10 mouse cellular contexts compared by ENCODE assay signal in the genomic region with DNA sequence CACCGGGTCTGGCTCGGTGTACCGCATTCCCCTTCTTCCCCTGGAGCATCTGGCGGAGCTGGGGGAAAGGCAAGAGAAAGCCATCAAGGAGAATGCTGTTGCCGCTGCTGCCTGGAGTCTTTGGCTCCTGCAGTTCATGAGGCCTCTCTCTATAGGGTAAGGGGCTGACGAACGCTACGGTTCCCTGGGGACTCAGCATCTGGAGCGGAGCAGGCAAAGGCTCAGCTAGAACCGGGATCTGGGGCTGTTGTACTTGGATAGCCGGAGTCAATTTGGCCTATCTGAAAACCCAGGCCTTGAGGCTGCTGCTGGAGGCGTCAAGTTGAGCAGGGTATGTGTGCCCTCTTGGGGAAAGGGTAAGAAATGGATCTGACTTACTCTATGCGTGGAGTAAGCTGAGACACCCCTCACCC. TPM values are rescaled to one million over a fixed set of nuclear protein-coding genes. Genes with fewer than 3 reads are reported as not detected.
DNase-seq lines count a peak whose midpoint lies in the region; ATAC-seq and TF ChIP-seq lines count a peak whose summit lies in the region.
"Had no signal": no experiment of that assay in that cellular context is flagged by ENCODE, and none has a peak within 500 bp of the region (broad histone marks: within the 10 kb centered on the region; RNA-seq: fewer than 3 reads in every experiment).

No protein-coding gene starts in this region.

- DNase-seq in heart, embryonic 10.5 days (ENCODE audit: low spot score) = no peak
- no peak for DNase-seq in heart, adult 9 months (ENCODE audit: low spot score in 2 of 2)
- DNase-seq in heart, postnatal 4 days = peak; percentile 15
- DNase-seq in midbrain, embryonic 11.5 days (ENCODE audit: low spot score, missing footprints) = no peak
- DNase-seq in right cerebral cortex, postnatal 10 days (ENCODE audit: low spot score in 2 of 2) = no peak
- no peak for DNase-seq in spleen, postnatal 14 days (ENCODE audit: low spot score in 2 of 2)
- no peak for DNase-seq in frontal cortex, postnatal 14 days (ENCODE audit: low spot score in 2 of 2)
- DNase-seq: cerebellum, adult 18-20 months had no signal

- peak overlapping the region; percentile 71 for H3K4me3 ChIP-seq in heart, embryonic 10.5 days
- H3K4me3 ChIP-seq in E14TG2a.4 (replicated peaks; ENCODE audit: low read length) = peak overlapping the region; percentile 65
- H3K4me3 ChIP-seq in midbrain, embryonic 11.5 days (ENCODE audit: low read depth, low read length) = peak overlapping the region; percentile 35

- 2% methylated on average over 13 of the region's 13 CpGs for WGBS in heart, embryonic 10.5 days
- under 1% methylated on average over 12 of the region's 13 CpGs for WGBS in midbrain, embryonic 11.5 days

- peak overlapping the region; percentile 60 for H3K4me2 ChIP-seq in midbrain, embryonic 11.5 days

- no peaks in the 10 kb centered on the region for H3K9me3 ChIP-seq in heart, embryonic 10.5 days
- H3K9me3 ChIP-seq in E14TG2a.4 (ENCODE audit: low read length) = no peaks in the 10 kb centered on the region
- no peaks in the 10 kb centered on the region for H3K9me3 ChIP-seq in midbrain, embryonic 11.5 days (ENCODE audit: control insufficient read depth, low read length)

- no peaks in the 10 kb centered on the region for H3K36me3 ChIP-seq in heart, embryonic 10.5 days
- H3K36me3 ChIP-seq in E14TG2a.4 (ENCODE audit: insufficient read depth, low read length) = no peaks in the 10 kb centered on the region
- H3K36me3 ChIP-seq in midbrain, embryonic 11.5 days (ENCODE audit: control insufficient read depth, insufficient read depth, low read length) = no peaks in the 10 kb centered on the region

- peaks cover 46% of the 10 kb centered on the region for H3K4me1 ChIP-seq in heart, embryonic 10.5 days
- peaks cover 74% of the 10 kb centered on the region for H3K4me1 ChIP-seq in E14TG2a.4 (replicated peaks; ENCODE audit: low read depth, low read length)
- peaks cover 19% of the 10 kb centered on the region for H3K4me1 ChIP-seq in midbrain, embryonic 11.5 days (ENCODE audit: control insufficient read depth, insufficient read depth, low read length)

- H3K27ac ChIP-seq in heart, embryonic 10.5 days = peak overlapping the region; percentile 89
- peak overlapping the region; percentile 61 for H3K27ac ChIP-seq in midbrain, embryonic 11.5 days (ENCODE audit: low read depth, low read length)

- H3K9ac ChIP-seq in midbrain, embryonic 11.5 days (ENCODE audit: low read length) = peak overlapping the region; percentile 33

- H3K27me3 ChIP-seq in heart, embryonic 10.5 days (ENCODE audit: insufficient read depth, poor library complexity, severe bottlenecking) = peaks cover 76% of the 10 kb centered on the region
- H3K27me3 ChIP-seq in E14TG2a.4 (ENCODE audit: insufficient read depth, low read length) = peaks cover 98% of the 10 kb centered on the region
- peaks cover 86% of the 10 kb centered on the region for H3K27me3 ChIP-seq in midbrain, embryonic 11.5 days (ENCODE audit: control insufficient read depth, insufficient read depth, low read length)

- no peak for TF ChIP-seq CTCF in E14TG2a.4 (conservative IDR thresholded peaks at IDR 0.05; ENCODE audit: low read length)

- ATAC-seq in midbrain, embryonic 11.5 days (ENCODE audit: low FRiP score) = no peak

RNA-seq across cellular contexts. Expression of gene 4930412O13Rik, which starts 0.6 kb away (rescaled TPM):
- 1.1 and 2.6 TPM in 2 replicates for polyA plus RNA-seq in heart, embryonic 10.5 days (2016; fragmentation: Nextera tagmentation; extraction: Ambion mirVana)
- not detected for total RNA-seq in heart, postnatal 4 days (2021)
- polyA plus RNA-seq in midbrain, embryonic 11.5 days (2014; fragmentation: Nextera tagmentation; extraction: Ambion mirVana) = 0.20 and 1.2 TPM in 2 replicates
- polyA plus RNA-seq: liver, embryonic 16.5 days had no signal

RNA-seq across cellular contexts. Expression of gene 9230102O04Rik, which starts 7.7 kb away (rescaled TPM):
- 0.76 TPM in 1 of 2 replicates, not detected in the other for polyA plus RNA-seq in heart, embryonic 10.5 days (2016; fragmentation: Nextera tagmentation; extraction: Ambion mirVana)
- not detected for total RNA-seq in heart, postnatal 4 days (2021)
- 1.4 and 1.6 TPM in 2 replicates for polyA plus RNA-seq in midbrain, embryonic 11.5 days (2014; fragmentation: Nextera tagmentation; extraction: Ambion mirVana)
- polyA plus RNA-seq: liver, embryonic 16.5 days had no signal

RNA-seq across cellular contexts. Expression of gene Gata3, which starts 8.2 kb away (rescaled TPM):
- polyA plus RNA-seq in heart, embryonic 10.5 days (2016; fragmentation: Nextera tagmentation; extraction: Ambion mirVana) = 9.1 and 21.7 TPM in 2 replicates
- 1 to 10 TPM; 1.0 to 1.1 TPM for total RNA-seq in heart, postnatal 4 days (2021)
- polyA plus RNA-seq in midbrain, embryonic 11.5 days (2014; fragmentation: Nextera tagmentation; extraction: Ambion mirVana) = 34.1 and 34.8 TPM in 2 replicates
